Mouse (Mus musculus): ENCODE results near the gene Entr1. TPM values are rescaled to one million over a fixed set of nuclear protein-coding genes. Genes with fewer than 3 reads are reported as not detected.

The Entr1 gene
- 88.2 and 90.6 TPM in 2 replicates for polyA plus RNA-seq (2015; fragmentation: Nextera tagmentation; extraction: Ambion mirVana)

DNA sequence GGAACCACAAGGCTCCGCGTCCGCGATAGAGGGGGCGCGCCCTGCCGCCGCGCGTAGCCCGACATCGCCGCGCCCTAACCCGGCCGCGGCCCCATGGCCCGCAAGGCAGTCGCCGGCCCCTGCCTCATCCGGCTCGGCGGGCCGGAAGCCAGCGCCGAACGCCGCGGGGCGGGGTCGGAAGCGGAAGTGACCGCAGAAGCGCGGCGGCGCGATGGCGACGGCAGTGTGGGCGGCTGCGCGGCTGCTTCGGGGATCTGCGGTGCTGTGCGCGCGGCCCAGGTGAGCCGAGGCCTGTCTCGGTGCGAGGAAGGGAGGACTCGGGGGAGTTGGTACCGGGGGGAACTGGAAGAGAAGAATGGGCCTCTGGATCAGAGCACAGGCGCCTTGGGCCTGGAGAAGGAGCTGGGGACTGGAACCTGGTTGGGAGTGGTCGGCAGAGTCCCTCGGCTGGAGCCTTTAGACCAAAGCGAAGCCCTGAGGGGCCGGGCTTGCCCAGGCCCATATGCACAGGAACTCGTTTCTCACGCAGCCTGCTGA, at the start of gene Entr1, which contains the start of gene Pmpca:
Gene Entr1, minus strand, starts transcription at position 163 of the 537 bp plus-strand sequence.
Gene Pmpca, plus strand, starts transcription at position 186 of the 537 bp plus-strand sequence.
- WGBS, result under 1% methylated on average over 56 of the region's 60 CpGs
- Histone ChIP-seq H3K4me2 (replicated peaks) (peak within 1 kb of the TSS; percentile 95), H3K27me3 (replicated peaks) (no peaks in the 10 kb centered on the region), H3K9ac (peak within 1 kb of the TSS; percentile 97), H3K27ac (peak within 1 kb of the TSS; percentile 81), H3K4me1 (replicated peaks) (peaks cover 14% of the 10 kb centered on the region), H3K4me3 (replicated peaks) (peak within 1 kb of the TSS; percentile 97), H3K9me3 (no peaks in the 10 kb centered on the region), H3K36me3 (peaks cover 63% of the 10 kb centered on the region)
- peak; percentile 95 for ATAC-seq

DNA sequence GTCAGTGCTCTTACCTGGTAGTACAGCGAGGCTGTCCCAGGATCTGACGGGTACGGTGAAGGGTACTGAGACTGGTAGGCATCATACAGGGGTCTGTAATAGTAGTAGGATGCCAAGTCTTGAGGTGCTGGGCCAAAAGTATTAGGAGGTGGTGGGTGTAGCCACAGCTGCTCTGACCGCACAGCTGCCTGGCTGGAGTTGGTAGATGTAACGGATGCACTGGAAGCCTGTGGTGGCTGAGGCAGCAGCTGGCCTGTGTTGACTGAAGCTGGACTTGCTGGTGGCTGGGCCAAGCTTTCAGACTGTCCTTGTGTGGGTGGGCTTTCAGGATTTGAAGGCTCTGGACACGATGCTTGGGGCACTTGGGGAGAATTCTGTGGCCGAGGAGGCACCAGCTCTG, 49.3 kb upstream of the Entr1 start:
- peaks cover 50% of the 10 kb centered on the region for H3K36me3 ChIP-seq
- H3K9ac ChIP-seq, result no peak overlapping the region
- H3K9me3 ChIP-seq, result no peaks in the 10 kb centered on the region
- ATAC-seq, result no peak
- no peak overlapping the region for H3K4me2 ChIP-seq (replicated peaks)
- H3K4me3 ChIP-seq (replicated peaks), result no peak overlapping the region
- no peak overlapping the region for H3K27ac ChIP-seq
- WGBS, result 89% methylated on average over 7 of the region's 7 CpGs
- no peaks in the 10 kb centered on the region for H3K27me3 ChIP-seq (replicated peaks)
- H3K4me1 ChIP-seq (replicated peaks), result peaks cover 3% of the 10 kb centered on the region; the same call in 1 of the 2 replicates

GRCm38 (mm10) chr2:26437221-26437620, 48.1 kb upstream of the Entr1 start:
- WGBS, result 64% methylated on average over 4 of the region's 4 CpGs
- Histone ChIP-seq H3K9me3 (no peaks in the 10 kb centered on the region), H3K9ac (0 out of 2 replicates have a peak overlapping the region, but pooled peaks have one; percentile 6), H3K4me2 (replicated peaks) (no peak overlapping the region), H3K27ac (no peak overlapping the region), H3K36me3 (peaks cover 53% of the 10 kb centered on the region), H3K4me3 (replicated peaks) (no peak overlapping the region), H3K27me3 (replicated peaks) (no peaks in the 10 kb centered on the region), H3K4me1 (replicated peaks) (no peaks in the 10 kb centered on the region)
- ATAC-seq, result no peak

GRCm38 (mm10) chr2:26434791-26435572, 45.9 kb upstream of the Entr1 start:
- Histone ChIP-seq H3K4me1 (replicated peaks) (no peaks in the 10 kb centered on the region), H3K36me3 (peaks cover 48% of the 10 kb centered on the region), H3K4me3 (replicated peaks) (no peak overlapping the region), H3K9me3 (no peaks in the 10 kb centered on the region), H3K4me2 (replicated peaks) (no peak overlapping the region), H3K27ac (no peak overlapping the region), H3K9ac (no peak overlapping the region), H3K27me3 (replicated peaks) (no peaks in the 10 kb centered on the region)
- WGBS, result 87% methylated on average over 7 of the region's 7 CpGs
- no peak for ATAC-seq

- ATAC-seq, result no peak
- 95% methylated on average over 5 of the region's 5 CpGs for WGBS
- Histone ChIP-seq H3K4me1 (replicated peaks) (no peaks in the 10 kb centered on the region), H3K9me3 (no peaks in the 10 kb centered on the region), H3K4me2 (replicated peaks) (no peak overlapping the region), H3K9ac (no peak overlapping the region), H3K27me3 (replicated peaks) (no peaks in the 10 kb centered on the region), H3K27ac (no peak overlapping the region), H3K36me3 (peaks cover 60% of the 10 kb centered on the region), H3K4me3 (replicated peaks) (no peak overlapping the region)
These were observed 40.7 kb upstream of the Entr1 start for GRCm38 (mm10) chr2:26429851-26430250.

- no peaks in the 10 kb centered on the region for H3K9me3 ChIP-seq
- H3K4me3 ChIP-seq (replicated peaks), result no peak overlapping the region
- ATAC-seq, result no peak
- H3K27me3 ChIP-seq (replicated peaks), result no peaks in the 10 kb centered on the region
- H3K27ac ChIP-seq, result no peak overlapping the region
- 90% methylated on average over 2 of the region's 2 CpGs for WGBS
- no peak overlapping the region for H3K9ac ChIP-seq
- peaks cover 74% of the 10 kb centered on the region for H3K36me3 ChIP-seq
- H3K4me1 ChIP-seq (replicated peaks), result no peaks in the 10 kb centered on the region
- H3K4me2 ChIP-seq (replicated peaks), result no peak overlapping the region
These were observed 35.4 kb upstream of the Entr1 start for GRCm38 (mm10) chr2:26424541-26424940.

GRCm38 (mm10) chr2:26423086-26423485, 34.0 kb upstream of the Entr1 start:
- Histone ChIP-seq H3K9me3 (no peaks in the 10 kb centered on the region), H3K4me1 (replicated peaks) (no peaks in the 10 kb centered on the region), H3K4me3 (replicated peaks) (no peak overlapping the region), H3K27ac (no peak overlapping the region), H3K36me3 (peaks cover 64% of the 10 kb centered on the region), H3K4me2 (replicated peaks) (no peak overlapping the region), H3K27me3 (replicated peaks) (no peaks in the 10 kb centered on the region), H3K9ac (no peak overlapping the region)
- WGBS, result 71% methylated on average over 1 of the region's 1 CpGs
- peak; percentile 61; the same call in 1 of the 2 replicates for ATAC-seq

DNA sequence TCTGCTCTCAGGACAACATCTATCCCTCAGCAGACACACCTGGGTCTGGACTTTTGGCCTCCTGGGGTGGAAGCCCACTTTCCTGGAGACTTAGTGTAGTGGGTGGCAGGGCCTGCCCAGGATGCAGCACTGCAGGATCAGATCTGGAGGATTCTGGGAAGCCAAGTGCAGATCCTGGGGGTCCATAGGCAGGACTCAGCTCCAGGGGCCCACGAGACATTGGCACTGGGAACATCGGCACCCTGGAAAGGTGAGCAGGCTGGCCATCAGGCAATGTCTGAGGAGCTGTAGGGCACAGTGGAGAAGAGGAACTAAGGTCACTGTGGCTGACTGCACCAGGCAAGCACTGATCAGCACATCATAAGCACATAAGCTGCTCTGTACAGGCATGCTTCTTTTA, 32.9 kb upstream of the Entr1 start:
- no peak for ATAC-seq
- Histone ChIP-seq H3K4me2 (replicated peaks) (no peak overlapping the region), H3K9ac (no peak overlapping the region), H3K27me3 (replicated peaks) (no peaks in the 10 kb centered on the region), H3K9me3 (no peaks in the 10 kb centered on the region), H3K4me1 (replicated peaks) (no peaks in the 10 kb centered on the region), H3K36me3 (peaks cover 63% of the 10 kb centered on the region), H3K27ac (no peak overlapping the region), H3K4me3 (replicated peaks) (no peak overlapping the region)
- 96% methylated on average over 2 of the region's 2 CpGs for WGBS

- Histone ChIP-seq H3K27ac (no peak overlapping the region), H3K4me3 (replicated peaks) (no peak overlapping the region), H3K27me3 (replicated peaks) (no peaks in the 10 kb centered on the region), H3K4me1 (replicated peaks) (no peaks in the 10 kb centered on the region), H3K9ac (no peak overlapping the region), H3K36me3 (peaks cover 56% of the 10 kb centered on the region), H3K9me3 (no peaks in the 10 kb centered on the region), H3K4me2 (replicated peaks) (no peak overlapping the region)
- no peak for ATAC-seq
- 84% methylated on average over 1 of the region's 1 CpGs for WGBS
These were observed 29.0 kb upstream of the Entr1 start for GRCm38 (mm10) chr2:26418120-26418519.

DNA sequence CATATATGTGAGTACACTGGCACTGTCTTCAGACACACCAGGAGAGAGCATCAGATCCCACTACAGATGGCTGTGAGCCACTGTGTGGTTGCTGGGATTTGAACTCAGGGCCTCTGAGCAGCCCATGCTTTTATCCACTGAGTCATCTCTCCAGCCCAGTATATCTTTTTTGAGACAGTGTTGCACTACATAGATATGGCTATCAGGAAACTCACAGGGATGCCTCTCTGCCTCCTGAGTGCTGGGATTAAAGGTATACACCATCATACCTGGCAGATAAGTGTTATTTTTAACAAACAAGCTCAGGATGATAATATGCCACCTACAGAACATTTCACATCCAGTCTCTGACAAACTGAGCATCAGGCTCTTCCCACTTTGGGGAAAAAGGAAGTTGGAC, 27.9 kb upstream of the Entr1 start:
- Histone ChIP-seq H3K4me2 (replicated peaks) (no peak overlapping the region), H3K36me3 (peaks cover 56% of the 10 kb centered on the region), H3K9ac (no peak overlapping the region), H3K4me1 (replicated peaks) (no peaks in the 10 kb centered on the region), H3K9me3 (no peaks in the 10 kb centered on the region), H3K27ac (no peak overlapping the region), H3K27me3 (replicated peaks) (no peaks in the 10 kb centered on the region), H3K4me3 (replicated peaks) (no peak overlapping the region)
- no peak for ATAC-seq

- H3K9ac ChIP-seq, result no peak overlapping the region
- 71% methylated on average over 5 of the region's 5 CpGs for WGBS
- peaks cover 37% of the 10 kb centered on the region for H3K36me3 ChIP-seq
- ATAC-seq, result no peak
- H3K27me3 ChIP-seq (replicated peaks), result no peaks in the 10 kb centered on the region
- no peak overlapping the region for H3K27ac ChIP-seq
- no peak overlapping the region for H3K4me3 ChIP-seq (replicated peaks)
- H3K4me1 ChIP-seq (replicated peaks), result peaks cover 25% of the 10 kb centered on the region
- no peaks in the 10 kb centered on the region for H3K9me3 ChIP-seq
- no peak overlapping the region for H3K4me2 ChIP-seq (replicated peaks)
These were observed 21.9 kb upstream of the Entr1 start for GRCm38 (mm10) chr2:26410931-26411411.

DNA sequence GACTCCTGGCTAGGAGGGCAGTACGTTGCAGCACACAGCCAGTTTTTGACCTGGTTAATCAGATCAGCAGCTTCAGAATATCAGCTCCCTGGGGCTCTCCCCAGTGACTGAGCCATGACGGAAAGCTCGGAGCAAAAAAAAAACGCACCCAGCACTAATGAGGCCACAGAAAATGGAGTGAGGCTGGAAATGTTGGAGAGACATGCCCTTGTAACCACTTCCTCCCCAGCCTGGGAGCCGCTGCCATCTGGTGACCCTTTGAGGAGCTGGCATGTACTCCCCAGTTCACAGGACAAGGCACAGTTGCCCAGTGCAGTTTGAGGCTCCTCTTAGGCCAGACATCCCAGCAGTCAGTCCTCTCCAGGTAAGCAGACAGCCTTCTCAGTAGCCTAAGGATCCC, 21.0 kb upstream of the Entr1 start:
- no peak overlapping the region; the same call in 1 of the 2 replicates for H3K27ac ChIP-seq
- H3K36me3 ChIP-seq, result peaks cover 30% of the 10 kb centered on the region
- no peak for ATAC-seq
- no peak overlapping the region for H3K4me2 ChIP-seq (replicated peaks)
- H3K4me1 ChIP-seq (replicated peaks), result peaks cover 33% of the 10 kb centered on the region
- H3K27me3 ChIP-seq (replicated peaks), result no peaks in the 10 kb centered on the region
- no peak overlapping the region for H3K9ac ChIP-seq
- H3K9me3 ChIP-seq, result no peaks in the 10 kb centered on the region
- 71% methylated on average over 5 of the region's 5 CpGs for WGBS
- H3K4me3 ChIP-seq (replicated peaks), result no peak overlapping the region
